Mouse (Mus musculus): ENCODE measurements around the gene Dut.

The Dut gene

DNA sequence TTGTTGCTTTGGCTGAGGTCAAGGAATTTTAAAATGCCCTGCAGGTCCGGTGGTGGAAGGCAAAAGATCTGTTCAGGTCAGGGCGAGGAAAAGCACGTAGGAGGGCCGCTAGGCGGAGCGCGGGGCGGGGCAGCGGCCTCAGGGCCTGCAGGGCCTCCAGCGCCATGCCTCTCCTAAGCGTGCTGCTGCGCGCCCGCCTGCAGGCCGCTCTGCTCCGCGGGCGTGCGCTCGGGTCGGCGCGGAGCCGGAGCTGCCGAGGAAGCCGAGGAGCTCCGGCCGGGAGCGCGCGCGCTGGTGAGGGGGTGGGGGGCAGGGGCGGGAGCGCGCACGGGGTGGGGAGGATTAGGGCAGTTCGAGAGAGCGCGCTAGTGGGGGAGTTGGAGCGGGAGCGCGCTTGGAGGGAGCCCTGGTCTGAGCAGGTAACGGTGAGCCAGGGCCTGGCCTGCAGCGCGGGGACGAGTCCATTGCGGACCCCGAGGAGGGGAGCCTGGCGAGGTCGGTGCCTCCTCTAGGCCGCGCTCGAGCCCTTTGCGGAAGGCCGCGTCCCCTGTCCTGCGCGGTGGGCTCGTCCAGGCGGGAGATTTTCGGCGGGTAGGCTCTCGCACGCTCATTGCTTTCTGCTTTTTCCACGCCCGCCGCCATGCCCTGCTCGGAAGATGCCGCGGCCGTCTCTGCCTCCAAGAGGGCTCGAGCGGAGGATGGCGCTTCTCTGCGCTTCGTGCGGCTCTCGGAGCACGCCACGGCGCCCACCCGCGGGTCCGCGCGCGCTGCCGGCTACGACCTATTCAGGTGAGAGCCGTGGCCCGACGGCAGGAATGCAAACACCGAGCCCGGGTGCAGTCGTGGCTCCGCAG, at the start of gene Dut:
Gene Dut, plus strand, starts transcription at position 83 of the 854 bp plus-strand sequence.
- peak; percentile 95 for DNase-seq (ENCODE audit: low read depth)

DNA sequence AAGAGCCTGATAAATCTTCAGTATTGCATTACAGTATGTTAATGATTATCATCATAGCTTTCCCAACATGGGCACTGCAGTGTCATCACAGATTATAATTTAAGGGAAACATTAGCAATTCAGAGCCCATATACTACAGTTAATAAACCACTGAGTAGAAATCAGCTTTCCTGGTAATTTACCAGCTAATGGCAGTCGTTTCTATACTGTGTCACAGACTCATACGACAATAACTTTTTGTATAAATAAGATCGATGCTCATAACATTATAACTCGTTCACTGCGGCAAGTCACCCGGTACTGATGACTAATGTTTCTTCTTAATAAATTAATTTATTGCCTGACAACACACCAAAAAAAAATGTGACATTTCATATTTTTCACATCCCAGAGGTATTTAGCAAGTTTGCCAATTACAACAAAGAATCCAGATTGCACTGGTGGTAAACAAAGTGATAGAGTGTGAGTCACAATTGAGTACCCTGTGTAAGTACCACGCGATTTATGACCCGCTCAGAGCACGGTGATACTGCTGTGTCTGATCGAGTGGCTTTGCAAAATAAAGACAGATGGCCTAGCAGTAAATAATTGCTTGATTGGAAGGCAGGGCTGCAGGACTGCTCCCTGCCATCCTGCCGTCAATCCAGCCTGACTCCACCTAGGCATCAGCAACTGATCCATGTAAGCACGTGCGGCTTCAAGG, 37.9 kb upstream of the Dut start:
- no peak for DNase-seq (ENCODE audit: low read depth)

DNA sequence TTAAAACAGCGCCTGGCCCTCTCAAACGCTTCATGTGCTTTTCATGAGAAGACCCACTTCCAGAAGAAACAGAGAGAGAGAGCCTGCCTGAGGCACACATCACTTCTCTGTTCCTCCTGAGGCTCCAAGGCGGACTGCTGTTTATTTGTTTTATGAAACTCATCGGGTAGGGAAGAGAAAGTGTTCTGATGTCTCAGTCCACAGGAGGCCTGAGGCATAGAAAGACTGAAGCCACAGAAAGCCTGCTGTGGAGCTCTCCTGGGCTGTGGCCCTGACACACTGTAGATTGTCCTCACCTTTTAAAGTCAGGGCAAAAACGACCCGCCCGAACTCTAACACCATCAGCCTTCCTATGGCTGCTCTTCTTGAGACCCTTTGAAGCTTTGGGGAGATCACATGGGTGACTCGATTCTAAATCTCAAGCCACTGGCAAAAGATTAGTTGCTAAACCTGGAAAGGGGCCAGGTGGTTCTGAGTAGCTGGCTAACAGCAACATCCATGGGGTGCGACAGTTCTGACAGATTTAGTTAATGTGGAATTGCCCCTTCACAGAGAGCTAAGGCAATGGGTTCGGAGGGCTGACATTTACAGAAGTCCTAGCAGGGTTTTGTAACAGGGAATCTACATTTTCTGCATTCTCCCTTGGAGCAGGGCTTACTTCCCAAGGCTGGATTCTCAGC, 35.0 kb upstream of the Dut start:
- no peak for DNase-seq (ENCODE audit: low read depth)

DNA sequence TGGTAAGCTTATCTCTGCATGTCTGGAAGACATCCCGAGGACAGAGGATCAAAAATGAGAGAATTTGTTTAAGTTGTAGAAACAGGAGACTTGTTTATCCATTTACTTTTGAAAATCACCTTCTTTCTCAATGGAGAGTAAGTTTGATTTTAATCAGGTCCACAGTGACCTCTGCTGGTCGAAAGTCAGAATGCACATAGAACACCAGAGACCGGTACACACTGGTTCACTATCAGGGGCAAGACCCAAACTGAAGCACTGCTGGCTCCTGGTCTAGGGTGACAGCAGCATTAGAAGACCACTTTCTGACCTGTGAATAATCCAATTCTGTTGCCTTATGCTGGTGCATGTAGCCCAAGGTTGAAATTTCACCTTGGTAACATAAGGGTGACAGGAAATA, 32.4 kb upstream of the Dut start:
- peak; percentile 74 for DNase-seq (ENCODE audit: low read depth)

DNA sequence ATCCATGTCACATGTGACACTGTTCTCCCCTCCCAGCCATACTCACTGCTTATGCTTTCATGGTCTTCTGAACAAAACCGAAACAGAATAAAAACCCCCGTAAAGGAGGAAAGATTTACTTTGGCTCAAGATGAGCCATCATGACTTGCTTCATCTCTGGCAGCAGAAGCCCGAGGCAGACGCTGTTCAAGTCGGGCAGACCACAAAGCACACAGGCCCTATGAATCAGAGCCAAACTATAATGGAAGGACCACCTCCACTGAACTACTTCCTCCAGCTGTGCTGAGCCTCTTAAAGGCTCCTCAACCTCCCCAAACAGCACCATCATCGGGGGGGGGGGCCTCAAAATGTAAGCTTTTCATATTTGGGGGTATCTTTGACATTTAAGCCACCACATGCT, 29.7 kb upstream of the Dut start:
- no peak for DNase-seq (ENCODE audit: low read depth)

DNA sequence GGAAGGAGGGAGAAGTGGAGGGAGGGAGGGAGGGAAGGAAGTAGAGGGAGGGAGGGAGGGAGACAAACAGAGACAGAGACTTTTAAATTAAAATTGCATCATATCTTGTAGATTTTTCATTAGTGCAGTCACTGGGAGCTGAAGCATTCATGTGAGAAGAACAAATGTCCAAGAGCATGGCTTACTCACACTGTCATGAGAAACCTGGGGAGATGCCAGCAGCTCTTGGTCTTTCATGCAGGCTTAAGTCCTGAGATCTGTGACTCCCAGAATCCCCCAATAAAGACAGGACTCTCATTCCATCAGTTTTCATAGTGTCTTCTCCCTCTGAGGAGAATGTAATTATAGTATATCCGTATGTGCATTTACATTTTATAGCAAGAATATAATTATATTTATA, 28.4 kb upstream of the Dut start:
- DNase-seq (ENCODE audit: low read depth) = no peak

DNA sequence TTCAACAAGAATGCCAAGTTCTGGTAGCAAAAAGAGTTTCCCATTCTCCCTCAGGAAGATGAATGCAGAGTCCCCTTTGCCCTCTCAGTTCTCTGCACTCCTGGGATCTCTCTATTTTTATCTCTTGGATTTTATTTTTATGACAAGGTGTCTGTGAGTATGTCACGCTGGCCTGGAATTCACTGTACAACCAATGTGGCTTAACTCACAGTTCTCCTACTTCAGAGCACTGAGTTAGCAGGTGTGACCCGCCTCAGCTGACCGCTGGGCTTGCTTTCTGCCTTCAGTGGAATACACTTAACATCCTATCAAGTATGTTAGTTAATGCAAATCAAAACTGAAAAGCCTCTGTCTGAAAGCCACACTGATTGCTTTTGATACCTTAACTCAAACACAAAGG, 27.7 kb upstream of the Dut start:
- DNase-seq (ENCODE audit: low read depth) = no peak

DNA sequence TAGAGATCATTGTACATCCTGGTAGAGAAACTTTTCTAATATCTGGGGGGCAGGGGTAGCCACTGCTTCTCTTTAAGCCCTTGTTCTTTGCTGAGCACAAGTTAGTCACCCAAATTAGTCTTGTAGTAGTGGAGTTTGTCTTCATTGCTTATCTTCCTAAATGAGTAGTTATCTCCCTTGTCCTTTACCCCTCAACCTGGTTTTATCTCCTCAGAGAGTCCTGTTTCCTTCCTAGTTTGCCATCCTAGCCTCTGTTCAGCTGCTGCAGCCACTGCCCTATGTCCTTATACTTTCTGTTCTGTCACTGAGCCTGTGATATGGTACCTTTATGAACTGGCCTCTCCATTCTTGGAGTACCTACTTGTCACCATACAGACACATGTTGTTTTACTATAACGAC, 25.3 kb upstream of the Dut start:
- no peak for DNase-seq (ENCODE audit: low read depth)

DNA sequence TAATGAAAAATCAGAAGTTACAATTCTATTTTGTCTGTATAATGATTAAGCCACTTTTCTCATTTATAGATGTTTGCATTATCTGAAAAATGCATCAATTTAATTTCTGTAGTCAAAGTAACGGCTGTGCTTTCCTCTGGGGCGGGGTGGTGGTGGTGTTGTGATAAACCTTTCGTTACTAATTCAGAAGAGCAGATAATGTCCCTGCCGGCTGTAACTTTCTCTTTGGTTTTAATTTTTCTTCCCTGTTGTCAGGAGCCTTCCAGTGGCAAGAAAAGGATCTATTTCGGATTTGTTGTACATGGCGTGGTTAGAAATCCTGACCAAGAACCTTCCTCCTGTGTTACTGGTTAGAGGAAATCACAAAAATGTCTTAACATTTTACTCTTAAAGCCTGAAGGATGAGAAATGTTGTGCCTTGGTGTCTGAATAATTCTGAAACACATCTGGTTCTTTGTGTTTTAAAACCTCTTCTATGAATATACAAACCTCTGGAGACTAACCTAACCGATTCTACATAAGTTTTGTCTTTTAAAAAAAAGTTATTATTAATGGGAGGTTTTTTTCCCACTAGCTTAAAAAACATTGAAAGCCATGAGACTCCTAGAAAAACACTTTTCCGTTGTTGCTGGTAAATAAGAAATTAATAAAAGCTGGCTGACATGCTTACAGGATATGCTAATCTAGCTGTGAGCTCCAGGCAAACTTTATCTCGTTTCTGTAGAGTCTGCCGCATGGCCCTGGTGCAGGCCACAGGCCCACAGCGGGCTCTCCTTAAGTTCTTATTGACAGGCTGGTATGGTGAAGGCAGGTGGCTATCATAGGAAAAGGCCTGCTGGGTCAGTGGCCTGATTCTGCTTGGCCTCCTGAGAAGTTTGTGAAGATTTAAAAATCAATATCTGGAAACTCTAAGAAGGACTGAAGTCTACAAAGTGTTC, 18.2 kb upstream of the Dut start:
- no peak for DNase-seq (ENCODE audit: low read depth)

DNA sequence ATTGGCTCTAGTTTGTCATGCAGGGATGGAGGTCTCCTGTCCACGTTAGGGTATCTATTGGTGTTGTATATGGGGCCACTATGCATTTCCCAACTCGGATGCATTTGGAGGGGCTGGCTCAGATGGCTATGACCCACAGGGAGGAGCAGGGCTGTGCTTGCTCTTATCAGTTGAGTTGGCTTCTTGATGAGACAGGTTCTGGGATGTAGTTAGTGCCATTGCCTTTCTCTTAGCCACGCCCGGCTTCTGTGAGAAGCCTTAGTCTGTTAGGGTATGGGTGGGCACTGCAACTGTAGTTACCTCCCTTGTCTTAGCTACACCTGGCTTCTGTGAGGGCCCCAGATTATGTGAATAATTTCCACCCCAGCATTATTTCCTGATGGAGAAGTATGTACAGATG, 14.8 kb upstream of the Dut start:
- no peak for DNase-seq (ENCODE audit: low read depth)

DNA sequence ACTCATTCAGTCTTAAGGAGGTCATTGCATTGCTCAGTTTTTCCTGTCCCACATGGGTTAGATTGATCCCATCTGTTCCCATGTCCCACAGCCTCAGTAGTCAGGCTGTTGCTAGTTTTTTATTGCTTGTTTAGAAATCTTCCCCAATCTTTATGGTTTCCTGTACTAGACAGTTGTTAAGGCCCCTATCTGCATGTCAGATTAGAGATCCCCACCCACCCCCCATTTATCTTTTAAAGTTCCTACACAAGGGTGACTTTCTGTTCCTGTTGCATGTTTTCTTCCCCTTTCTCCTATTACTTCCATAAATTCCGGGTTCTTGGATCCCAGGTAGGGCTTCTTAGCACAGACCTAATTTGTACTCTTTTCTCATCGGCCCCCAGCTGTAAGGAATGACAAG, 13.5 kb upstream of the Dut start:
- DNase-seq (ENCODE audit: low read depth) = no peak

DNA sequence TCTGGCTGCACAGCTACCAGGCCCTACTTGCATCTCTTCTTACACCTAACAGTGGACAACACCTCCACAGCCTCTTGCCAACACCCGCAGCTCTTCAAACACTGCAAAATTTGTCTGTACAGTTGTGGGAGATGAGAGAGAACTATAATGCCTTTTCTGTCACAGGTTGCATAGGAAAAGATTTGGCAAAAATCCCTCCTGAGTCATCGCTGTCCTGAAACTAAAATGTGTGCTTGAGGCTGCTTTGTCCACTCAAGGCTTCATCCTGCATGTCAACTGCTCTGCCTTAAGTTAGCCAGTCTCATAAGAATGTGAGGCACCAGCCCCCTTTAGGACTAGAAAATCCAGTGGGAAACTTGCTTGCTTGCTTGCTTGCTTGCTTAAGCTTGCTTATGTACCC, 12.9 kb upstream of the Dut start:
- no peak for DNase-seq (ENCODE audit: low read depth)

DNA sequence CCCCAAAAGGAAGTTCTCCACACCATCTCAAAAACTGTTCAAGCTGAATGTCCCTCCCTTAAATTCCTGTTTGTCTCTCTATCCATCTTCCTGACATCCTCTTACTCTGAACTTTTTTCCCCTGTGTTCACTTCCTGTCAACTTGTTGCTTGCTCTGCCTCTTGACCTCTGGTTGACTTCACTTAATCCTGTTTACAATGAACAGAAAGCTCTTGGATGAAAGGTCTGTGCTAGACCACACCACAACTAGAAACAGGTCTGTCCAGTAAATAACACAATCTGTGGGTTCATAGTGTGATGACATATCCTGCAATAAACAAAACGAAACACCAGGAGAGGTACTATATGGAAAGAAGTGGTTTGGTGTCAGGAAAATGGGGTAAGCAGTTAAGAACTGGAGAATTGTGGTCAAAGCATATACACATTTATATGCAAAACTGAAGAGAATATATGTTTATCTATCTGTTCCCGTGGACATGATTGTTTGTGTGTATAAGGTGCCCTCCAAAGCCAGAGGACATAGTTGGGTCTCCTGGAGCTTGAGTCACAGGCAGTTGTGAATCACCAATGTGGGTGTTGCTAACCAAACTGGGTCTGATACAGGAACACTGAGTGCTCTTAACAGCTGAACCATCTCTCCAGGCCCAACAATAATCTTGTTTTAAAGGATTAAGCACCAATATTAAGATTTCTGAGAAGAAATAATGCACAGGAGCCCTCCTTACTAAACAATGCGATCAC, 1.3 kb upstream of the Dut start:
- DNase-seq (ENCODE audit: low read depth) = peak; percentile 17

DNA sequence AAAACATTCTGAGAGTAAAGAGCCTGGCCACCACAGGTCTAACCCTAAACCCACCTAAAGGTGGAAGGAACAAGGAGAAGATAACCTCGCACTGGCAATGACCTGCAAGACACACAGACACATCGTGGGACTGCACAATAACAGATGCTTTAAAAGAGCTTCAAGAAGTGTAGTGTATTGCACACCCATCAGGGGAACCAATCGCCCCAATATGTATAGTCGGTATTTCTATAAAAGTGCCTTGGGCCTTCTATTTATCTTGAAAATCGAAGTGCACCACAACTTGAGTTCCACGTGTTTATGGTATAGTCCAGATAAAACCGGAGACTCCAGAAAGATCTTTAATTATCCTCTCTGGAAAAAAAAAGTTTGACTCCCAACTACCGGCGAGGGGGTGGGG, 321 bp upstream of the Dut start:
- peak; percentile 60 for DNase-seq (ENCODE audit: low read depth)

DNA sequence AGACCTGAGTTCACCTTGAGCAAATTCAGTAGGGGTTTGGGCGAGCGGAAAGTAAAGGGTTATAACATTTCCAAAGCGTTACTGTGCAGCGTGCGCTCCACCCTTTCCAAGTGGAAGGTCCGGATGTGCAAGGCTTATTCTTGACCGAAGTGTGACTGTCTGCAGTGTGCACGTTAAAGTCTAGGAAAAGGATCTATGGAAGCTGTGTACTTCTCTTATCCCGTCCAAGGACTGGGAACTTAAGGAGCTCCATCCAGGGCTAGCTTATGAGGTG, 909 bp downstream of the Dut start:
- no peak for DNase-seq (ENCODE audit: low read depth)

DNA sequence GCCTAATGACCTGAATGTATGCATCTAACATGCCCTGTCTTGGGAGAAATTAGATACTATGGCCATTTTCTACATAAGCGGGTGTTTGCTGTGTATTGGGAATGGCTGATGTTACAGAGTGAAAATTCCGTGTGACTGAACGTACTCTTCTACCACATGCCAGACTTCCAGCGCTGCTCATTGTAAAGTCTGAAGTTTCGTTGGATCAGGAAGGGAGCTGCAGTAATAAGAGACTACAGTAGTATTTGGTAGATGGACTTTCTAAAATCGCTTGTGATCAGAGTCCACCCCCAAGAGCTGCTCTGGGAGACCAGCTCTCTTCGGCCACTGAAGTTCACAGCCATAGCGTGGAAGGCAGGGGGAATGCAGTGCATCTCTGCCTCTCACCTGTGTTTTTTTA, 1.3 kb downstream of the Dut start:
- DNase-seq (ENCODE audit: low read depth) = no peak

DNA sequence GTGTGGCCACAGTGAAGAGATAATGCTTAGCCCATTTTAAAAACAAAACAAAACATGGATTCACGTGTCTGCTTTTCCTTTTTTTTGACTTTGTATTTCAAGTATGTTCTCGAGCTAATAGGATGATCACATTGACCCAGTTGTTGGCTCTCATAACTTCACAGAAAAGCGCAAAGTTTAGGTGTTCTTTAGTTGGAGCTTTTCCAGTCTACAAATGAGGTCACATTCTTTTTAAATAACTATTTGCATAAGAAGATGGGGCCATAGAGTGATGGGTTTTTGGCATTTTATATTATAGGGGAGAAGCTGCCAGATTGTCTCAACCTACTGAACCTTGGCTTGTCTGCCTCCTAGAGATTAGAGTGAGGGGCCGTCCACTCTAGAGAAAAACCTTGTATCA, 2.3 kb downstream of the Dut start:
- DNase-seq (ENCODE audit: low read depth) = no peak

DNA sequence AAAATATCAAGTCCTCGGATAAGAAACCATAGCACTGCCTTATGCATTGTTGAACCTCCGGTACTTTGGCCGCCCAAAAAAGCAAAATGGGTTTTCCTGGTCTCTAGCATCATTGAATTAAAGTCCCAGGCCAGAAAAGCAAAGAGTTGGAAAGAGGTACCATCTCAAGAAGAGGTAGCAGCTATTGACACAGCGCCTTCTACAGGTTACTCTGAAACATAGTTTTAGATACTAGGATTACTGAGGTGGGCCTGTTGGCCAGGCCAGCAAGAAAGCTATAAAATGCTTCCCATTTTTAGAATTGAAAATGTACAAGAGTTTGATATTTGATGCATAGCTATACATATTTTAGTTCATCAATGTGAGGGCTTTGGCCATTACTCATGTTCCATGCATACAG, 2.9 kb downstream of the Dut start:
- DNase-seq (ENCODE audit: low read depth) = peak; percentile 45

DNA sequence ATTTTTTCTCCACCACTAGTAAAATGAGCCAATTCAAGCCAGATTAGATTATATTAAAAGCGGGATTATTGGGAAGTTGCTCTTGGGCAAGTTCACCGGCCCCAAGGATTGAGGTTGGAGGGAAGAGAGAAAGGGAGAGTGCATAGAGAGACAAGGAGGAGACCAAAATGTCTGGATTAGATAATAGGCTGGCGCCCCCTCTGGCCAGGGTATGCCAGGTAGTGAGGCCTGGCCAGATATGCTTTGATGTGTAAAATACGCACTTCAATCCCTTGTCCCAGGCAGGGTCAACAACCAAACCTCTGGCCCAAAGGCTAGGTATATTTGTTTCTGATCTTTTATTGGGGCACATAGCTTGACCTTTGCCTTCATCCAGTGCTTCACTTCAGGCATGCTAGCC, 4.8 kb downstream of the Dut start:
- DNase-seq (ENCODE audit: low read depth) = peak; percentile 46

DNA sequence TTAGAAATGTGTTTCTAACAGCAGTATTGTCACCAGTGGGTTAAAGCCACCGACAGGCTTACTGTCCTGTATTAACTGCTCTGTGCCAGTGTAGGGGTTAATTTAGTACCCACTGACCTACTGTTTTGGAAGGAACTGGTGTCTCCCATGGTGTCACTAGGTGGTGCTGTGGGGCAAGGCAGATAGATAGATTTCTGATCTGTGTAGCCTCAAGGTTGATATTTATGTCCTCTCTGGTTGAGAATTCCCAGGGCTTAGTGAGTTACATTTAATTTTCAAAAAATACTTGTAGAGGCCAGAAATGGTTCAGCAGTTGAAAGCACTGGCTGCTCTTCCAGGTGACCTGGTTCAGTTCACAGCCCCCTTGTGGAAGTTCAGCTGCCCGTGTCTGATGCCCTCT, 5.3 kb downstream of the Dut start:
- DNase-seq (ENCODE audit: low read depth) = peak; percentile 70

DNA sequence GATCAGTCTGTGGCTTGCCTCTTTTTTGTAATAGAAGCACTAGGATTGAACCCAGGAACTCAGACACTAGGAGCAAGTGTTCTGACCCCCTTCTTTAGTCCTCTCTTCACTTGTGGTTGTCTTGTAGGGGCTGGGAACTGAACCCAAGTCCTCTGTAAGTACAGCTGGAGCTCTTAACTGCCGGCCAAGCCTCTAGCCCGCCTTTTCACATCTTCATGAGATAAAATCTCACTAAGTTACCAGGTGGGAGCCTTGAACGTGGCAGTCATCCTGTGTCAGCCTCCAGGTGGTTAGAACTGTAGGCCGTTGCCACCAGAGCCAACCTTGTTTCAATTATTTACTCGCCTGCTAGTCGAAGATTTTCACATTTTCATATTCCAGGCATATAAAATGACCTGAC, 6.7 kb downstream of the Dut start:
- DNase-seq (ENCODE audit: low read depth) = no peak

DNA sequence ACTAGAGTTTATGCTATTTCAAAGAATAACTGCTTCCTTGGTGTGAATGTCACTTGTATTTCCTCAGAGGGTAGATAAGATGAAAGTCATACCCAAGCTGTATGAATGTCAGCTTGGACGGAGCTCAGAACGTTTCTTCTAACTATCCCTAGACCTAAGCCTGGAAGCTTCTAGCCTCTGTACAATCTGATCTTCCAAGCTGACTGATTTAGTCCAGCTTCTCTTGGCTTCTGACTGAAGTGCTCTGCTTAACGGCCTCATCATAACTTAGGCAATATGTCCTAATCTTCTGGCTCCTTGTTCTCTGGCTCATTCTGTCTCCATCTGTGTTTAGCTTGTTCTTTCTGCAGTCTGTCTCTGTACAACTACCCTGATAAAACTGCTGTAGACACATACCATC, 7.6 kb downstream of the Dut start:
- DNase-seq (ENCODE audit: low read depth) = no peak
